Mouse (Mus musculus): Measurements from ENCODE around the gene Gpr4. TPM values are rescaled to one million over a fixed set of nuclear protein-coding genes. Genes with fewer than 3 reads are reported as not detected.

The Gpr4 gene
- total RNA-seq (2021): 1 to 10 TPM; 3.7 to 4.3 TPM

DNA sequence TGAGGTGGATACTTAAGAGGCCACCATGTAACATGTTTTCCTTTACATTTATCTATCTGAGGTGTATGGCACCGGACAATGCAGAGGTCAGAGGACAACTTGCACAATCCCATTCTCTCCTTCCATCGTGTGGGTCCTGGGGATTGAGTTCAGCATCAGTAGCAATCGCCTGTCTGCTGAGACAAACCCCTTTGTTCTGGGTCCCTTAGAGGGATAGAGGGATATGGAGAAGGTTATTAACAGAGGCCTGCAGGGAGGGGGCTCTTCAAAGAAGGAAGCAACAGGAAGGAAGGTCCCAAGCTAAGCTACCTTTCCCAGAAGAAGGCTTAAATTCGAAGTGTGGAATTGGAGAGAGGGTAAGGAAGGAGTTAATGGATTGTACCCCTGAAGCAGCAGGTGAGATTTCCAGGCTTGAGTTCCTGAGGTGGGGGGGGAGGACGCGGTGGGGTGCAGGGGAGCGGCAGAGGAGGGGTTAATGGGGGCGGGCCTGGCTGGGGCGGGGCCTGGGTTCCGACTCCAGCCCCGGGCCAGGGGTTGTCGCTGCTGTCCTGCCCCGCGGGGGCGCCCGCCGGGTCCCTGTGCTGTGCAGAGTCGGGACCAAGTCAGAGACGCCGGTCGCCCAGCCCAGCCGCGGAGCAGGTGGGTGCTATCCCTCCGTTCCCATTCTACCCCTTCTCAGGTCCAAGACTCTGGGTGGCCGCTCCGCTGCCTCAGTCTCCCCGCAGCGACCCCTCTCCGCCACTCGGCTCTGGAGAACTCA is at the start of gene Gpr4:
Gene Gpr4 (plus strand): TSS at position 543 of the 760 bp plus-strand sequence.
- intact Hi-C loops (cut with DNase I): no loop called here
- DNase-seq (ENCODE audit: low spot score in 2 of 2): no peak

GRCm38 (mm10) chr7:19162928-19163327 is 49.4 kb upstream of the Gpr4 start:
- no peak for DNase-seq (ENCODE audit: low spot score in 2 of 2)
- intact Hi-C loops (cut with DNase I): no loop called here

- no peak for DNase-seq (ENCODE audit: low spot score in 2 of 2)
- intact Hi-C loops (cut with DNase I): no loop called here
These were observed 48.6 kb upstream of the Gpr4 start for GRCm38 (mm10) chr7:19163752-19164151.

DNA sequence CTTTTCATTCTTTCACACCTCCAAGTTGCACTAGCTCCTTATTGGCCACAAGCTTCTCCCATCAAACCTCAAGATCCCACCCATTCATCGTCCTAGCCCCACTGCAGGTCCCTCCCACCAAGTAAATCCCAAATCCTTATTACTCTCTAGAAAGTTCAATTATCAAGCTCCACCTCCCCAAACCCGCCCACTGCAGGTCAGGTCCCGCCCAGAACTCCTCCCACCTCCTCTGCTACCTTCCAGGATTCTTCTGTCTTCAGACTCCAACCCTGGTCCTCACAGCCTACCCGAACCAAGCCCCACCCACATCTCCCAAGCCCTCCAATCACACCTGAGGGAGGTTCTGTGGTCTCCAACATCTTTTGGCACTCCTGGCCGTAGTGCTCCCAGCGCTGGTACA is 48.1 kb upstream of the Gpr4 start:
- DNase-seq (ENCODE audit: low spot score in 2 of 2): no peak
- intact Hi-C loops (cut with DNase I): no loop called here

DNA sequence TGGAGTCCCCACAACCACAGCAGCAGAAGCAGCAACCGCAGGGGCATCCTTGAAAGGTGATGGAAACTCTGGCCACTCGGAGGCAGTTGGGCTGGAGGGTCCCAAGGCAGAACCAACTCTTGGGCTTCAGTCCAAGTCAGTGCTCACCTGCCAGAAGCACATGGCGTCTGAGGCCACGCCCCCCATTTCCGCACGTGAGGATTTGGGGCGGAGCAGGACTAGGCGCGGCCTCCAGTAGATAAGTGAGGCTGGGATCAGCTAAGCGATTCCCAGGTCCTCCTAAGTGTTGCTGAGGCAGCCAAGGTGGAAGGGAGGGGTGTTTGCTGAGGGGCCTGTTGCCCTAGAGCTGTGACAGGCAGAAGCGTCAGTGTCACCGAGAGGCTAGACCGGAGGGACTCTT is 47.4 kb upstream of the Gpr4 start:
- intact Hi-C loops (cut with DNase I): no loop called here

GRCm38 (mm10) chr7:19165656-19166423 is 46.5 kb upstream of the Gpr4 start, which contains the start of gene Gipr:
Gene Gipr (minus strand): TSS chr7:19166127.
- intact Hi-C loops (cut with DNase I): no loop called here
- DNase-seq (ENCODE audit: low spot score in 2 of 2): no peak

More for the DNA sequence above, 47.4 kb upstream of the Gpr4 start:
- DNase-seq (ENCODE audit: low spot score in 2 of 2): no peak

DNA sequence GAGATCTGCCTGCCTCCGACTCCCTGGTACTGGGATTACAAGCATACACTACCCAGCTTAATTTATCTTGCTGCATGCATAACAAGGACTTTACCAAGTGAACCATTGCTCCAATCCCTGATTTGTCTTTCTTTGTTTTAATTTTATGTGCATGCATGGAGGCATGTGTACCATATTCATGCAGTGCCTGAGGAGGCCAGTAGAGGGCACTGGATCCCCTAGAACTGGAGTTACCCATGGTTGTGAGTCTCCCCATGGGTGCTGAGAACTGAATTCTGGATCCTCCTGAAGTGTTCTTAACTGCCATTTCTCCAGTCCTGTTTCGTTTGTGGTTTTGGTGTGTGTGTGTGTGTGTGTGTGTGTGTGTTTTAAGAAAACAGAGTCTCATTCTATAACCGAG is 45.3 kb upstream of the Gpr4 start:
- intact Hi-C loops (cut with DNase I): no loop called here
- no peak for DNase-seq (ENCODE audit: low spot score in 2 of 2)

- no peak for DNase-seq (ENCODE audit: low spot score in 2 of 2)
- intact Hi-C loops (cut with DNase I): no loop called here
These were observed 42.8 kb upstream of the Gpr4 start for GRCm38 (mm10) chr7:19169506-19169905.

GRCm38 (mm10) chr7:19170142-19170541 is 42.2 kb upstream of the Gpr4 start:
- peak; percentile 67 to 91 for DNase-seq (ENCODE audit: low spot score in 2 of 2)
- intact Hi-C loops (cut with DNase I): no loop called here

DNA sequence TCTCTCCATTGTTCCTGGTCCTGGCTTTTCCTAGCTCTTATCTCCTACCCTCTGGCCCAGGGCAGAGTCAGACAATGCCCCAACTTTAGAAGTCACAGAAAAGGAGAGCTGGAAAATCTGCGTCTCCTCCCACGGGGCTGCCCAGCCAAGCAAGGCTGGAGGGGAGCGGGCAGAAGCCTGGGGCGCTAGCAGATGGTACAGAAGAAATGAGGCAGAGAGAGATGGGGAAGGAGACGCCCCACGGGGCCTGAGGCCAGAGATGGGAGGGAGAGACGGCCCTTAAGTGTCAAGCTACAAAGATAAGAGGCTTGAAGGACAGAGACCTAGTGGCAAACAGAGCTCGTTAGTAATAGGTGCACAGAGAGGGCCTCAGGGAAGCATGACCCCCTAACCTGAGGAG is 40.5 kb upstream of the Gpr4 start:
- no peak for DNase-seq (ENCODE audit: low spot score in 2 of 2)
- intact Hi-C loops (cut with DNase I): no loop called here

- peak; percentile 85 to 90 for DNase-seq (ENCODE audit: low spot score in 2 of 2)
- intact Hi-C loops (cut with DNase I): loop anchor here (1.0 kb wide), 1 partner anchor 16 kb away; no protein-coding TSS in a partner anchor
These were observed 39.5 kb upstream of the Gpr4 start for GRCm38 (mm10) chr7:19172874-19173273.

GRCm38 (mm10) chr7:19175708-19176515 is 36.4 kb upstream of the Gpr4 start, which contains the start of gene Eml2:
Gene Eml2 (plus strand): TSS chr7:19176421.
- intact Hi-C loops (cut with DNase I): loop anchor here (5.0 kb wide), 2 partner anchors 51 to 126 kb away; partner anchors contain the start of gene Opa3
- peak; percentile 87 to 94 for DNase-seq (ENCODE audit: low spot score in 2 of 2)

DNA sequence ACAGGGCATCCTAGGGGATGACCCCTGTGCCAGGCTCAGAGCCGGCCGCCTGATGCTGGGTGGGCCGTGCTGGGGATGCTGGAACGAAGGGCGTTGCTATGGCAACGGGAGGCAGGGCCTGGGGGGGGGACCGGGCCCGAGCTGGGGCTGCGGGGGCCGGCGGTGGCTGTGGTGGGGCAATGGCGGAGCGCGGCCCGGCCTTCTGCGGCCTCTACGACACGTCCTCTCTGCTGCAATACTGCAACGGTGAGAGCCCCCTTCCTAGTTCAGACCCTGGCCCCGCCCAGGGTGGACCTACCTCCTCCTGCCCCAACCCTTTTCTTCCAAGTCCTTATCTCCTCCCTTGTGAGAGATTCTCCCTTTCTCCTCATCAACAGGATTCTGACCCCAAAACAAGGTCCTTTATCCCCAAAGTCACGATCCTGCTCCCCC is 35.8 kb upstream of the Gpr4 start:
- intact Hi-C loops (cut with DNase I): loop anchor here (5.0 kb wide), 2 partner anchors 51 to 126 kb away; partner anchors contain the start of gene Opa3
- no peak for DNase-seq (ENCODE audit: low spot score in 2 of 2)

GRCm38 (mm10) chr7:19177216-19177615 is 35.1 kb upstream of the Gpr4 start:
- DNase-seq (ENCODE audit: low spot score in 2 of 2): no peak
- intact Hi-C loops (cut with DNase I): loop anchor here (5.0 kb wide), 2 partner anchors 50 to 125 kb away; partner anchors contain the start of gene Opa3

GRCm38 (mm10) chr7:19178035-19178434 is 34.3 kb upstream of the Gpr4 start:
- intact Hi-C loops (cut with DNase I): loop anchor here (2.0 to 5.0 kb wide), 3 partner anchors 31 to 124 kb away; partner anchors contain the start of gene Opa3
- DNase-seq (ENCODE audit: low spot score in 2 of 2): peak in 1 of 2 experiments; percentile 69

DNA sequence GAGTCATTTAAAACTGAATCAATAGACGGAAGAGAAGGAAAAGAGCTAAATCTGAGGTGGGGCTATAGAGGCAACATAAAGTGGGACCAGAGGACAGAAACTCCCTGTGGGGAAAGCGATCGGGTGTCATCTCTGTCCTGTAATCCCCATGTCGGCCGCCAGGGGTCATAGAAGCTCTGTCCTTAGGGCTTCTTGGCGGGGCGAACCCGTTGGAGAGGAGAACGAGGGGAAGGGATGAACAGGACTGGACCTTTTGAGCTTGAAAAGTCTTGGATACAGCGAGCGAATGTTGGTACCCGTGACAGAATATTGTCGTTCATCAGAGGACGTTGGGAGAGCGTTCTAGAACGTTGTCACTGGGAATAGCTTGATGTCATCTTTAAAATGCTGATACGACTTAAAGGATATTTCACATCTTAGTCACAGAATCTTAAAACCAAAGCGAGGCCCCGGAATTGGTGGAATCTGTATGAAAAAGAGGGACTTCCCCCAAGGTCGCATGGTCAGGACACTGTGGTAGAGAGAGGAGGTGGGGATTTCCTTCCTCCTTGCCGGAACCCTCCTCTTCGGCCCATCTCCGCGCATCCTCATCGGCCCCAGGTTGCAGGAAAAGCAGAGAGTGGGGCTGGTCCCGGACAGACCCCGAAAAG is 33.8 kb upstream of the Gpr4 start:
- intact Hi-C loops (cut with DNase I): loop anchor here (2.0 to 5.0 kb wide), 3 partner anchors 30 to 124 kb away; partner anchors contain the start of gene Opa3
- peak; percentile 82 to 90 for DNase-seq (ENCODE audit: low spot score in 2 of 2)

DNA sequence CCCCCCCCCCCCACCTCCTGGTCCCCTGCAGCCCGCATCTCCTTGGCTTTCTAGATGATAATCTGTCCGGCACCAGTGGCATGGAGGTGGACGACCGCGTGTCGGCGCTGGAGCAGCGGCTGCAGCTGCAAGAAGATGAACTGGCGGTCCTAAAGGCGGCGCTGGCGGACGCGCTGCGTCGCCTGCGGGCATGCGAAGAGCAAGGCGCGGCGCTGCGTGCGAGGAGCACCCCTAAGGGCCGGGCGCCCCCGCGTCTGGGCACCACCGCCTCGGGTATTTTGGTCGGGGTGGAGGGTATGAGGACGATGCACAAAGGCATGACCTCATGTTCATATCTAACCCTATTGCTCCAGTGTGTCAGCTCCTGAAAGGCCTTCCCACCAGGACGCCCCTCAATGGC is 33.2 kb upstream of the Gpr4 start:
- peak; percentile 67 to 72 for DNase-seq (ENCODE audit: low spot score in 2 of 2)
- intact Hi-C loops (cut with DNase I): loop anchor here (2.0 to 5.0 kb wide), 3 partner anchors 30 to 123 kb away; partner anchors contain the start of gene Opa3

DNA sequence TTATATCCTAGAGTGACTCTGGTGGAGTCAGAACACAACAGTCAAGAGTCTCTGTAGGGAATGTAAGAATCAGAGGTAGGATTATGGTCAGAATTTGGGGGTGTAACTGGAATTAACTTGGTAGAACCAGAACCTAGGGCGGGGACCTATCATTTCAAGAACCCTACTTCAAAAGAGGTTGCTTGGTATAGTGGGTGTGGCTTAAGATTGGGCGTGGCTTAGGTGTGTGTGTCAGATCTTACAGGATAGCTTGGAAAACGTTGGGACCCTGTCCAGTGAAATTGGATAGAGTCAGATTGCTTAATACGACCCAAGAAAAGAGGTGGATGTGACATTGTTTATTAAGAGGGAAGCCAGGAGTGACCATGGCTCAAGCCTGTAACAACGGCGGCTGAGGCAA is 32.4 kb upstream of the Gpr4 start:
- intact Hi-C loops (cut with DNase I): loop anchor here (2.0 to 5.0 kb wide), 3 partner anchors 29 to 122 kb away; partner anchors contain the start of gene Opa3
- no peak for DNase-seq (ENCODE audit: low spot score in 2 of 2)

Measured in left cerebral cortex, postnatal 25 days (tissue).